Mouse (Mus musculus): ENCODE results near the gene Gm10181.
A peak's percentile ranks its signal among the peaks of the same experiment; 100 is the strongest.
"Not testable (repeated sequence)": the region's sequence is repeated elsewhere in the genome, so short reads cannot be mapped to it uniquely, and the experiment has no call there.

Gene Gm10181

GRCm38 (mm10) chr9:25089122-25089521 is at the start of gene Gm10181:
TSS of gene Gm10181 (plus strand) at chr9:25089422.
- no peak for DNase-seq (ENCODE audit: low read depth)

DNA sequence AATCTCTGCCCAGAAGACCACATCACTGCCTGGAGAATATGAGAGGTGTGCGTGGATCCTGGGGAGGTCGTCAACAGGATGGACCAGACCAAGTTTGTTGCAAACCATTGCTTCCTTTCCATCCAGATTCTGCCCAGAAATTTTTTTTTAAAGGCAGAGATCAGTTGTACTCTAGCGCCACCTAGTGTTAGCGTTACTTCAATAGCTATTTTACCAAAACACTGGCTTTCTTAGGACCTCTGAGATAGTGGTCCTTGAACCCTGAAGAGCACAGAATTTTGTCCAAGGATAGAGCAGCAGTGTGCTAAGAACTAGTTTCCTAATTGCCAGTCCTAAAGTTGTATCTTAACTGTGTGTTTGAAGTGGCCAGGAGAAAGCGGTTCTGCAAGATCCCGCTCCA is 47.6 kb upstream of the Gm10181 start:
- DNase-seq (ENCODE audit: low read depth): peak; percentile 71

- no peak for DNase-seq (ENCODE audit: low read depth)
Observed at GRCm38 (mm10) chr9:25042162-25043111, 46.8 kb upstream of the Gm10181 start.

DNA sequence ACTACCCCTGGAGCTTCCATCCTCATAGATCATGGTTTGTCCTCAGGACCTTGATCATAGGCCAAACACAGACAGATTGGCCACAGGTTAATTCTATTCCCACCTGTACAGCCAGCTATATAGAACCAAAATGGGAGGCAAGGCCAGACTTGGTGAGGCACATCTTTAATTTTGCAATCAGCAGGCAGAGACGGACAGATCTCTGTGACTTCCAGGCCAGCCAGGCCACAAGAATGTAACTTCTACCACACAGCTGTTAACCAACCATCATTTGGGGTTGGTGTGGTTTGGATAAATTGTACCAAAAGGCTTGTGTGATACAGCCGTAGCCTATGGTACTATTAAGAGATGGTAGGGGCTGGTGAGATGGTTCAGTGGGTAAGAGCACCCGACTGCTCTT is 44.9 kb upstream of the Gm10181 start:
- DNase-seq (ENCODE audit: low read depth): no peak

GRCm38 (mm10) chr9:25048289-25048688 is 40.9 kb upstream of the Gm10181 start:
- no peak for DNase-seq (ENCODE audit: low read depth)

- no peak for DNase-seq (ENCODE audit: low read depth)
Observed at GRCm38 (mm10) chr9:25048940-25049339, 40.3 kb upstream of the Gm10181 start.

- DNase-seq (ENCODE audit: low read depth): no peak
Observed at GRCm38 (mm10) chr9:25051901-25052300, 37.3 kb upstream of the Gm10181 start.

DNA sequence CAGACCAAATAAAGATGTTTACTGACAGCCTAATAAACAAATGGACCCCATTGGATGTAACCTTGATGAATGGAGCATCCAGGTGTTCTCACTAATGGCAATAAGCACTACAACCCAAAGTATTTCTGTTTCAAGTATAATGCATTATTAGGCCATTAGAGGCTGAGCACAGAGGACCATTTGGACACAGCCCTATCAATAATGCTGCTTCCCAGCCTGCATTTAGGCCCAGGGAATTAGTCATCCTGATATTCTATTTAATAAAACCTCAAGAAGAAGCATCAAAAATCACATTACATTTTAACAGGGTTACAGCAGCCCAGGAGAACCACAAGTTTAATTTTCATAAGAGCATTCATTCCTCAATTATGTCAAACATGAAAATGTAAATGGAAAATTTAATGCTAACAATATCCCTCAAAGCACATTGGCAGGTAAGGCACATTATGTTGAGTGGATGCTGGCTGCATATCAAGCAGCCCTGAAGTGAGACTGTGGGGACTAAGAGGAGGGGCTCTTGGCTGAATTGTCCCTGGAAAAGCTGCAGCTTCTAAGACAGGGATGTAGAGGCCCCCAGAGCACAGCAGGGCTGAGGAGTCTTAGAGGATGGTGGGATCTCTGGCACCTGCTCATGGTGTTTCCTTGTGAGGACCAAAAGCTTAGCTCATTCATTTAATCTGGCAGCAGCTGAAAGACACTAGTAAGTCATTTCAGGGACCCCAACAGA is 33.4 kb upstream of the Gm10181 start:
- DNase-seq (ENCODE audit: low read depth): no peak

- no peak for DNase-seq (ENCODE audit: low read depth)
Observed at GRCm38 (mm10) chr9:25058726-25059125, 30.5 kb upstream of the Gm10181 start.

DNA sequence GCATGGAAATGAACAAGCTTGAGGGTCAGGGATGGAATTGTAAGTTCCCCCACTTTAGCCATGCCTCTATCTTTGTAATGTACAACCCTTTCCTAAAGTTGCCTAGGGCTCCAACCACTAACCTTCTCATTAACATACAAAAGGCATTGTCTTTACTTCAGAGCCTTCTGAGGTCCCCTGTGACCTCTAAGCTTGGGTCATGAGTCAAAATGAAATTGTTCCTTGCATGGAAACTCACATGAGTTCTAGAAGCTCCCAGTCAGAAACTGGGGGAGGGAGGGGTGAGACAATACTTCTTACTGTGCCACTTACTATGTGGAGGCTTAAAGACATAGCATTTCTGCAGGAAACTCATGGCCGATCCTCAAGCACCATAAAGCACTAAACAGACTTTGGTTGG is 16.6 kb upstream of the Gm10181 start:
- no peak for DNase-seq (ENCODE audit: low read depth)

DNA sequence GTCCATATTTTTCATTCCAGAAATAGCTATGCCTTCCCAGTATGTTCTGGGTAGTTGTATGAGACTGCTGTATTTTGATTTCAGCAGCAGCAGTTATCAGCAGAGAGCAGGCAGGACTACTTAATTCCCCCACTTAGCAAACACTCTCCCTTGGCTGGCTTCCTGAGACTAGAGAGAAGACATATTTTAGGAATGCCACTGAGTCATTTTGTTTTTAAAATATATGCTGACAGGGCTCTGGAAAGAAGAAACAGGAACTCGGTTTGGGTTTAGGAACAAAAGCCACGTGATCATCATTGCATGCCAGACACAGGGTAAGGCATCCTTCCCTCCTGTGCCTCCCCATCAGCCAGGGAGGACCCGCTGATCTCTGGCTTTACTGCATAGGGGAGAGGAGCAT is 13.2 kb upstream of the Gm10181 start:
- DNase-seq (ENCODE audit: low read depth): no peak

DNA sequence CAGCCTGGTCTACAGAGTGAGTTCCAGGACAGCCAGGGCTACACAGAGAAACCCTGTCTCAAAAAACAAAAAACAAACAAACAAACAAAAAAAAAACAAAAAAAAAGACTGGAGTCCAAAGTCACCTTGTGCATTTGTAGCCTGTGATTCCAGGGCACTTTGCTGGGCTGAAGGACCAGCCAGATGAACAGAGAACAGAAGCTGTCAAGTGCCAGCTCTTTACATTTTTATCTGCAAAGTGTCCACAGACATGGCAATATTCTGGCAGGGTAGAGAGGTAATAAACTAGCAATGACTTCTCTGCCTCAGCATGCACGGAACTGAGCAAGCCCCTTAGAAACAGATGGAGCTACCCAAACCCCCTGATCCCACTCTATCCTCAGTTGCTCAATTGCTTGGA is 12.7 kb upstream of the Gm10181 start:
- no peak for DNase-seq (ENCODE audit: low read depth)

DNA sequence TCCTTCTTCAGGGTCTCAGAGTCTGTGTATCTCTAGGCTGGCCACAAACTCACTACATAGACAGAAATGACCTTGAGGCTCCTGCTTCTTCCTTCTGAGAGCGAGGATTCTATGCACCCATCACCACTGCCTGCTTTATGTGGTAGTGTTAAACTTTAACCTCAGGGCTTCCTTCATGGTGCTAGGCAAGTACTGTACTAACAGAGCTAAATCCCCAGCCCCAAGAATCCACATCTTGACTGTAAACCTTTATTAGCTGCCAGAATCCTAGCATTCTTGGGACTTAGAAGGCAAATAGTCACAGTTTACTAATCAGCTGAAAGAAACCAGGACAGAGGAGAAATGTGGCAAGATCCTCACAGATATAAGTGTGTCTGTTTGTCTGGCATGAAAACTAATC is 1.6 kb downstream of the Gm10181 start:
- no peak for DNase-seq (ENCODE audit: low read depth)

- DNase-seq (ENCODE audit: low read depth): no peak
Observed at GRCm38 (mm10) chr9:25102881-25103280, 13.7 kb downstream of the Gm10181 start.

- peak; percentile 67 for DNase-seq (ENCODE audit: low read depth)
Observed at GRCm38 (mm10) chr9:25104638-25105037, 15.4 kb downstream of the Gm10181 start.

DNA sequence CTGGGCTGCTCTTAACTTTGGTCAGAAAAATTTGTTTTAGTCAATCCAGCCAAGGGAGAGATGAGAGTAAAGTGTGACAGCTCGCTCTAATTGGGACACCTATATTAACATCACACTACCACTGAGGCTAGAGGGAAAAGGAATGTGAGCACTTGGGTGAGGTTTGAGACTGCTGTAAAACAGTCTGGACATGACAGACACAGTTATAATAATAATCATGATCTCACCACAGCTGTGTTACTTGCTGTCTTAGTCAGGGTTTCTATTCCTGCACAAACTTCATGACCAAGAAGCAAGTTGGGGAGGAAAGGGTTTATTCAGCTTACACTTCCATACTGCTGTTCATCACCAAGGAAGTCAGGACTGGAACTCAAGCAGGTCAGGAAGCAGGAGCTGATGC is 34.4 kb downstream of the Gm10181 start:
- not testable (repeated sequence) for DNase-seq (ENCODE audit: low read depth)

- no peak for DNase-seq (ENCODE audit: low read depth)
Observed at GRCm38 (mm10) chr9:25124048-25124447, 34.8 kb downstream of the Gm10181 start.

DNA sequence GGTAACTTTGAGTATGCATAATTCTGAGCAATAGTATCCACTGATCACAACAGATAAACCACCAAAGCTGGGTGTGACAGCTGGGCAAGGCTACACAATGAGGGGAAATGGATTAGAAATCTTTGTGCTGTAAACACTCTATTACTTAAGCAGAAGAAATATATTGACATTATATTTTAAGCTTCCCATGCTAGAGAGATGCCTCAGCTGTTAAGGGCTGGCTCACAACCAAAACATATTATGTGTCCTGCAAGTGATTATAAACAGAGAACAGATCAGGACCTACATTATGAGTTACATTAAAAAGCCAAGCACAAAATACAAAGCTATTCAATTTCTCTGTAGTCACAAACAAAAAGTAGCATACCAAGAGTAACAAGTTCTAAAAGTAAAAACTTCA is 43.0 kb downstream of the Gm10181 start:
- no peak for DNase-seq (ENCODE audit: low read depth)

GRCm38 (mm10) chr9:25132920-25133319 is 43.7 kb downstream of the Gm10181 start:
- DNase-seq (ENCODE audit: low read depth): no peak

GRCm38 (mm10) chr9:25138900-25139299 is 49.7 kb downstream of the Gm10181 start:
- DNase-seq (ENCODE audit: low read depth): no peak
